Mouse (Mus musculus) liver (tissue): ENCODE measurements around the gene Lhfpl5.

Experiments used
- DNase-seq: peaks from one replicate; pipeline ENCODE4 v3.0.0-alpha.2; 2020; ENCODE audit warnings: mixed read lengths

Lhfpl5 gene

DNA sequence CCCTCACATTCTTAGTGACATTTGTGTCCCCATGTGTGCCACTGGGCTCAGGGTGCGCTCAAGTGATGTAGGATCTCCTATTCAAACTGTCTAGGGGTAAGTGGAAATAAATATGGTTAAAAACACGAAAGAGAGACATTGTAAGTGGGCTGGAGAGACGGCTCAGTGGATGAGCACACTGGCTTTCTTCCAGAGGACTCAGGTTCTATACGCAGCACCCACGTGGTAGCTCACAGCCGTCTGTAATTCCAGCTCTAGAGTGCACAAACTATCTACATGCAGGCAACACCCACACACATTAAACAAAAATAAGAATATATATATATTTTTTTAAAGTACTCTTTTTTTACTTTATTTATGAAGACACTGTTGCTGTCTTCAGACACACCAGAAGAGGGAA lies 2.5 kb upstream of the Lhfpl5 start:
- DNase-seq = no peak

DNA sequence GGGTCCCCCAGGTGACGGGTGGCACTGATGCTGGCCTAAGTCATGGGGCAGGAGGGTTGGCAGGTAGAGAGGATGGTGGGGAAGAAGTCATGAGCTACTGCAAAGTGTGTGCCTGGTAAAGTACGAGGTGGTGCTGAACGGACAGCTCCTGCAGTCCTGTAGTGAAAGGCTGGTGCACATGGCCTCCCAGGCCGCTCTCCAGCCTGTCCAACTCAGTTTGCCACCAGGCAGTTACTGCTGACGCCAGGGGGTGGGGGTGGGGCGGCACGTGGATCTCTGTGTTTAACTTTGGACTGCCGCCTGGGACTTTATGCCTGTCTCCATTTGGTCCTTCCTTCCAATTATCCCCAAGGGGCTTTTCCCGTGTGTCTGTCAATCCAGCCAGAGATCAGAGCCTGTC lies 5.0 kb downstream of the Lhfpl5 start:
- DNase-seq = peak; percentile 70

DNA sequence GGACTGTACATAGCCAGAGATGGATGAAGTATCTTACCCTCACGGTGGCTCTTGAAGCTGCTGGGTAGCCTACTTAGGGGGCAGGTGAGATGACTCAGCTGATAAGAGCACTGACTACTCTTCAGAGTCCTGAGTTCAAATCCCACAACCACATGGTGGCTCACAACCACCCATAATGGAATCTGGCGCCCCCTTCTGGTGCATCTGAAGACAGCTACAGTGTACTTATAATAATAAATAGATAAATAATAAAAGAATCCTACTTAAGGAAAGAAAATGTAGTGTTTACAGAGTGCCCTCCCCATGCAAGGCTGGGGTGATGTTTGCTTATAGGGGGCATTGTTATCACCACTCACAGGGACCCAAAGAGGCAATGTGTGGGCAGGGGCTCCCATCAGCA lies 5.6 kb downstream of the Lhfpl5 start:
- DNase-seq = no peak

DNA sequence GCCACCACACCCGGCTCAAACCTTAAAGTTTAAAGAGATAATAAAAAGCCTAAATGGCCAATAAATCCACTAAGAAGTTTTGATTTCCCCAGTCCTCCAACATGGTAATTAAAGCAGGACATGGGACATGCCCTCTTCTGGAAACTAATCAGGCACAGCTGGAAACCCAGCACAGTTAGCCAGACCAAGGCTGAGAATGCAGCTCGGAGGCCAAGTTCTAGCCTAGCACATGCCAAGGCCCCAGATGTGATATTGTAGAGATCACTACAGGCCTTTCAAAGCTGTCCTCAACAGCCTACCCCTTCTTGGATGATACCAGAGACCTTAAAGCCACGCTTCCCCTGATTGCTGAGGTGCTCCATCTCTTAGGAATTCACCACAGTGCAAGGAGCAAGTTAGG lies 11.1 kb downstream of the Lhfpl5 start:
- DNase-seq = no peak

DNA sequence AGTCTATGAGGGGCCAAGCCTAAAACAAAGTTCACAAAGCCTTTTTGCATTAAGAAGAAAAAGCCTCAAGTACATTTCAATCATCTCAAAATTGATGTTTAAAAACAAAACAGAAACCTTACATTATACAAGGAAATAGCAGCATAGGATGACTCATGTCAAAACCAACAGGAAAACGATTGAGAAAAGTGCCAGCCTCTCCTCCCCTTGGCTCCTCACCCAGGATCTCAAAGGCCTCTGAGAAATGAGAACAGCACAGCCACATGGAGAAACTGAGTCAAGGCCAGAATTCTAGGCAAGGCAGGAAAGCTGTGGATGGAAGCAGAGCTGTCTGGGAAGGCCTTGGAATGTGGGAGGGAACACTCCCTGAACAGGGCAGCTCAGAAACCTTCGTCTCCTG lies 13.2 kb downstream of the Lhfpl5 start:
- DNase-seq = no peak

DNA sequence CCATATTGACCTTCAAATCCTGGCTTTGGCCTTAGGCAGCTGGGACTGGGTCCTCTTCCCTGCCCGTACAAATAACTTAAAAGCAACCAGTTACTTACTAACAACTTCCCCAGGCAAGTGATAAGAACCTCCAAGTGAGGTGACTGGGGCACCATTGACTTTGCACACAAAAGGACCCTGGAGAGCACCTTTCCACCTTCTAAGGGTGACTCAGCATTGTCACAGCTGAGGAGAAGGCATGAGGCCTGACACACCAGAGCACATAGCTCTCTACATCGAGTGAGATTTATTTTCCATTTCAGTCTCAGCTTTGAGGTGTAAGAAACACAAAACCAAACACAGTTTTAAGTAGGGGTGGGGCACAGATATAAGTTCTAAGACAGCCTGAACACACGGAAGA lies 15.2 kb downstream of the Lhfpl5 start:
- no peak for DNase-seq

DNA sequence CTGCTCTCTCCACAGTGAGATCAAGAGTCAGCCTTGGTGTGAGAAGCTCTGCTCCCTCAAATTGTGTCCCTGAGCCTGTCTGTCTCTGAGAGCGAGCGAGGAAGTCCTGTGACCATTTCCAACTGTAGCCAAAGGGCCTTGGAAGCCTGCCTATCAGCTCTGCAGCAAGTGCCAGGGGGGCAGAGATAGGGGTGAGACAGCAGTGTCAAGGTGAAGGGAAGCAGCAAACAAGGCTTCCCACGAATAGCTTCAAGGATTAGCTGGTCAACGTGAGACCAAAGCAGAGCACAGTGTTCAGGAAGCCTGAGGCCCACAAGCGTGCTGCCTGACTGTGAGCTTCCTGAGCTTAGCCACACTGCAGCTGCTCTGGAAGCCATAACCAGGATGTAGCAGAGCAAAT lies 16.0 kb downstream of the Lhfpl5 start:
- no peak for DNase-seq

DNA sequence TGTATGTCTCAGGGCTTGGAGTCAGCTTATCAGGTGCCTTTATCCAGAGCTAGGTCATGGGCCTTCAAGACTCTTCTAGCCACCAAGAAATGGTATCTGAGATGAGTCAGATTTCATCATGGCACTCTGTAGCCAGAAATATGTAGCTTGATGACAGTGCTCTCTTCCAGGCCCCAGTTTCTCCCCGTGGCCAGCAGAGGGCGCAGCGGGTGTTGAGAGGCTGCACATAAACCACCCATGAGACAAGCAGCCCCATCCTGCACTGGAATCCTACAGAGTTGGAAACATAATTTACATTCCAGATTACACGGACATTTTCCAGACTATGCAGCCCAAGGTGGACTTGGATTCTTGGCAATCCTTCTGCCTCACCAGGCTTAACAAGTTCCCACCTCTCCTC lies 17.6 kb downstream of the Lhfpl5 start:
- DNase-seq = peak; percentile 77

DNA sequence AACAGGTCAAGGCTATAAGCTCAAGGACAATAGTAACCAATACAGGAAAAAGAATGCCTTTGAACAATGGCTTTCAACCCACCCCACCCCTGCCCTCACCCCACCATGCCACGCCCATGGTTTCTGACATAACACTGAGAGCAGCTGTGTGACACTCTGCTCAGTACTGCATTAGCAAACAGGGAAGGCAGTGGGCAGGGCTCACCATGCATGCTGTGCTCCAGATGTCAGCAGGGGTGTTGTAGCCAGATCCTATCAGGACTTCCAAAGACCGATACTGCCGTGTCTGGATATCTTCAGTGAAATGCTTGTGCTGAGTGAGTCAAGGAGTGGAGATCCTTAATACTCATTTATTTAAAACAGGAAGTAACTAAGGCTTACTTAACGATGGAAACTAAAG lies 18.5 kb downstream of the Lhfpl5 start:
- DNase-seq = no peak

DNA sequence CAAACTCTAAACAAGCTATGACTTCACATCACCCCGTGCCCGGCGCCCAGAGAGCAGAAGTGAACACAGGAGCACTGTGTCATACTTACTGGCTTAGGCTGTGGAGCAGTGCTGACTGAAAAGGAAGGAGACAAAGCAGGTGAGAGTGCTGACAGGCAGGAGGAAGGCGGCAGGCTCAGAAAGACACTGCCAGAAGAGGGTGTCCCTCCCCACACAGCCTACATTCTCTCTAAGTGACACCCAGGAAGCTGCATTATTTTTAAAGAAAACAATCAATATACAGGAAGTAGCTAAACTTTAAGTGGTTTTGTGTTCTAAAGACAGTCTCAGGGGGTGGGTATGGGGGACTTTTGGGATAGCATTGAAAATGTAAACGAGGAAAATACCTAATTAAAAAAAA lies 25.3 kb downstream of the Lhfpl5 start:
- DNase-seq = no peak

DNA sequence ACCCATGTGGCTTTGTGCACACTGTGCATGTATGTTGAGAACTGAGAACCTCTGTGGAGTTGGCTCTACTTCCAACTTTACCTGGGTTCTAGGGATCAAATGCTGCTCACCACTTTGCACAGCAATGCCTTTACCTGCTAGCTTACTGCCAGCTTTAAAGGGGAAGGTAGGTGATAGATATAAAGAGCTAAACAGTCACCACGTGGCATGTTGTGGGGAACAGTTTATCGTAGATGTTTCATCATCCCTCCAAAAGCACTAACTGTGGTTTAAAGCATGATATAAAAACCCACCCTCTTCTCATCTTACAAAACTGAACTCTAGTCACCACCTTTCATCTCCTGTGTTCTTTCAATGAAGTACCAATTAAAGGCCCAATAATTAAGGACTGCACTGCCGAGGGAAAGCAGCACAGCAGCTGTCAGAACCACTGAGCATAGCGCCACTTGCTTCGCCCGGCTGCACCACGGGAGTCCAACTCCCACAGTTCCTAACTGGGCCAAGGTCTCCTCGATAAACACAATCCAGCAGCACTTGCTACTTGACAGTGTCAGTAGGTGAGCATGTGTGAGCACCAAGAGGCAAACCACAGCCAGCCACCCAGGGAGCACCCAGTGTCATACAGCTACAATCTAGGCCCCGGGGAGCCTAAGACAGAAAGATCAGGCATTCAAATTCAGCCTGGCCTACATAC lies 26.3 kb downstream of the Lhfpl5 start:
- DNase-seq = no peak

DNA sequence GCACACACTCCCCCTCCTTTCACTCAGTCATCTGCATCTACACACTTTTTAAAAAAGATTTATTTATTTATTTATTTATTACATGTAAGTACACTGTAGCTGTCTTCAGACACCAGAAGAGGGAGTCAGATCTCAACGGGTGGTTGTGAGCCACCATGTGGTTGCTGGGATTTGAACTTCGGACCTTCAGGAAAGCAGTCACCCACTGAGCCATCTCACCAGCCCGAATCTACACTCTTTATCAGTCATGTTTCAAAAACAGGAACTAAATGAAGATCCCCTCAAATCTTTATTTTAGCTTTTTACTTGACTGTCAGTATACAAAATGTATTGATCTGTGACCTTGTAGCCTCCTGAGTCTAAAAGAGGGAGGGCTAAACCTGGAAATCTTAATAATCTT lies 34.1 kb downstream of the Lhfpl5 start:
- no peak for DNase-seq

DNA sequence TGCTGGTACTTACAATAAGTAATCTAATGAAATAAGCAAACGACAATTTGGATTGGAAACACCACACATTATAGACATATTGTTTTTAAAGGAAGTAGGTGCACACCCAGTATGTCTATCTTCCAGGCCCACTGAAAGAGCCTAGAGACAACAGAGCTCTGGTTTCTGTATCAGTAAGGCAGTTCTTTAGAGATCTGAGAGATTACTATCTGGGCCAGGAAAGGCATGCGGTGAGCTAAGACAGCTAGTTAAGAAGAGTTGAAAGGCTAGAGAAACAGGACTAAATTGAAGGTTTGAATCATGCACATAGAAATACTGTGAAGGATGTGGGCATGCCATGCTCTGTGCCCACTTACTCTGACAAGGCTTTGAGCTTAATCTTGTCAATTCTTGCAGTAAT lies 37.2 kb downstream of the Lhfpl5 start:
- no peak for DNase-seq

DNA sequence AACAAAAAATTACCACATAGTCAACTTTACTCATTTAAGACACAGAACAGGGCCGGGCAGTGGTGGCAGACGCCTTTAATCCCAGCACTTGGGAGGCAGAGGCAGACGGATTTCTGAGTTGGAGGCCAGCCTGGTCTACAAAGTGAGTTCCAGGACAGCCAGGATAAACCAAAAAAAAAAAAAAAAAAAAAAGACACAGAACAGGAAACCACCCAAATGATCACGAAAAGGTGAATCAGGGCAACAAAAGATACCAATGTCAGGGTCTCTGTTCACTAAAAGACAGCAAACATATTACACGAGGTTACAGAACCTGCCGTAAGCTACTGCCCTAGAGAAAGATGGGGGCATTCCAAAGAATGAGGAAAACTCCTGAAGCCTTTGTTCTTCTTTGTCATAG lies 37.7 kb downstream of the Lhfpl5 start:
- DNase-seq = no peak

DNA sequence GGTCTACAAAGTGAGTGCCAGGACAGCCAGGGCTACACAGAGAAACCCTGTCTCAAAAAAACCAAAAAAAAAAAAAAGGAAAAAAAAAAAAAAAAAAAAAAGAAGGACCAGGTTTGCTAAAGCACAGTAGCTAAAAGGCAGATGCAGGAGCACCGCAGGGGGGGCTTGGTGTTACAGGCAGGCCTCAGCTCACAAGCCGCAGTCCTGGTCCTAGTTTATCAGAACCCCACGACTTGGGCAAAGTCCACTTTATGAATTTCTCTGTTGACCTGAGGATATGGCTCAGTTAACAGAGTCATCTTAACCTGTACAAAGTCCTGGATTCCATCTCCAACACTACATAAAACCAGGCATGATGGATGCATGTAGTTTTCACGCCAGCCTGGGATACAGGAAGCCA lies 39.9 kb downstream of the Lhfpl5 start:
- DNase-seq = no peak

DNA sequence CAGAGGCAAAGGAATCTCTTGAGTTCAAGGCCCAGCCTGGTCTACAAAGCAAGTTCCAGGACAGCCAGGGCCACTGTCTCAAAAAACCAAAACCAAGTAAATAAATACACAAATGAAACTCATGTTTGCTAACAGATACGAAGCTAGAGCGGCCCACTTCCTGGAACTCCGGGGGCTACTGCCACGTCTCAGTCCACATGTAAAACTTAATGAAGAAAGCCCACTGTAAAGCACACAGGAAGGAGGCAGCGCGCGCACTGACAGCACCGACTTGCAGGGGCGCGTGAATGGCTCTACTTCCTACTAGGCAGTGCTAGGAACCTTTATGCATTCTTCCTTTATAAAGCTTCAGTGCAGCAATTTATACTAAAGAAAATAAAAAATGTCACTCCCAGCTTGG lies 42.2 kb downstream of the Lhfpl5 start:
- no peak for DNase-seq

DNA sequence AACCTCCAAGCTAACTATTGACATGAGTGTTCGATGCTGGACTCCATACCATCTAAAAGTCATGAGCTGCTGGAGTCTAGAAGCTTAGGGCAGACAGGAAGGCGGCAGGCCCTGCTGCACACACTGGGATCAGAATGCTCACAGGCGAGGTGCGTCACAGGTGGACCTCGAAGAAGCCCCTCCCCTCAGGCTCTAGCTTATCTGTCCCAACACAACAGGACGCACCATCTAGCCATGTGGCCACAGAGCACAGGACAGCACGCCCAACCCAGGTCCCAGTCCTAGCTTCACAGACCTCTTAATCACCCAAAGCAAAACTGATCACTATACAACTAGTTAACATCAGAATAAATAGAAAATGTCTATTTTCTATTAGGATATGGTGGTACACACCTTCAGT lies 42.7 kb downstream of the Lhfpl5 start:
- DNase-seq = peak; percentile 56

DNA sequence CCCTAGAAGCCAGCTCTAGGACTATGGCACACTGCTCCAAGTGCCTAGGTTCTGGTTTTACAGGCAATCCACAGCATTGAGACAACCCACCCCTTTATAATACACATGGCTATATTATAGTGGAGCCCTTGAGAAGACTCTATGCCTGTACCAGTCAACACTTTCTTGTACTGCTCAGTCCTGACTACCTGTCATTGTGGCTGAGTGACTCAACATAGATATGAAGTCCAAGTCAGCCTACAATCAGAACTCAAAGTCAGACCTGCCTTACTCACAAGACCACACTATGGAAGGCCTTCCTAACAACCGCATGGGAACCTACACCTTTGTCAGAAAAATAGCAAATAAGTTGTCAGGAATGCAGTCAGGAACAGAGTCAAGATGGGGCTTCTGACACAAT lies 43.3 kb downstream of the Lhfpl5 start:
- no peak for DNase-seq

DNA sequence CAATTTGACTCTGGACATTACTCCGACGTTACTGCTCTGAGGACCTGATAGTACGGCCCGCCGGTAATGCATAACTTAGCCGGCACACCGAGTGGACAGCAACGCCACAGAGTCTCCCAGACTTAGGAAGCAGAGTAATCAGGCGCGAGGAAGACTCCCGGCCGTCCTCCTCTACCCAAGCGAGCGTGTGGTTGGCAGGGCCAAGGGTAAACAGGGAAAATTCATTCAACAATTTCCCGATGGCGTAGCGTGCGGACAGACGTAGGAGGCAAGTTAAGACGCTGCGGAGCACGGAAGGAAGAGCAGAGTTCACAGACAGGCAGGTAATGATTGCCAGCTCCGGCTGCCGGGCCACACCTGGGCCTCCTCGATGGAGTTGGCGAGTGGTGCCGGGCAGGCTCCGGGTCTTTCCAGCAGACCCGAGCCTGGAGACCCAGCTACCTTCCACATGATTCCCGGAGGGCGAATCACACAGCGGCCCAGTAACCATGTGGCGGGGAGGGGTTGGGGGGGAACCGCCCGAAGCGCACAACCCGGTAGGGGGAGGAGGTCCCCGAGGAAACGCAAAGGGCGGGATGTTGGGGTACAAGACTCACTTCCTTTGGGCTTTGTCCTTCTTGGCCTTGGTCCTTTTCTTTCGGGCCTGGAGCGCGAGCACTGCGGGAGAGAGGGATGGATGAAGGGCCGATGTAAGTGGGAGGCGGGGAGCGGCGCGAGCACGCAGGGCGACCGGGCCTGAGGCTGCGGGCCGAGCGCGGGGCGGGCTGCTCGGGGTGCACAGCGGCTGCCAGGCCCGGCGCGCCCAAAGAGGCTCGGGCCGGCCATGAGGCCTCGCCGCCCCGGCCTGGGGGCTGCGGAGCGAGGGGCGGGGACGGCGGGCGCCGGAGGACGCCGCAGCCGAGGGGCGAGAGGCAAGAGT lies 46.2 kb downstream of the Lhfpl5 start:
- peak; percentile 73 for DNase-seq

DNA sequence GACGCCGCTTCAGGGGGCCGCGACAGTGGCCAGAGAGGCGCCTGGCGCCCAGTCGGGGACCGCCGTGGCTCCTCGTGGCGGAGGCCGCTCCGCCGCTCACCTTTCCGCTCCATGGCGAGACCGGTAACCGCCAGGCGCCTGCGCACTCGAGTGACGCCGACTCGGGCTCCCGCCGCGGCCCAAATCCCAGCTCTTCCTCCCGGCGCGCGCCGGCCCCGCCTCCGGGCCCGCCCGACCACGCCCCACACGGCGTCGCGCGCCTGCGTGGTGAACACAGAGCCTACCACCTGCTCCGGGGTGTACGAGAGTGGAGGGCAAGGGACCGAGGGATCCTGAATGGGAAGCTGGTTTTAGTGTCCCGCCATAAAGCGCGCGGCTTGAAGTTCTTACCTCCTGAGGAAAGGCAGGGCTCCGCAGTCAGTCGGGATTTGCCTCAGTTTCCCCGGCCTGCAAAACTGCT lies 46.9 kb downstream of the Lhfpl5 start, which contains the start of gene Srpk1:
Srpk1 (minus strand) TSS at position 410 of the 460 bp plus-strand sequence.
- DNase-seq = peak; percentile 93

DNA sequence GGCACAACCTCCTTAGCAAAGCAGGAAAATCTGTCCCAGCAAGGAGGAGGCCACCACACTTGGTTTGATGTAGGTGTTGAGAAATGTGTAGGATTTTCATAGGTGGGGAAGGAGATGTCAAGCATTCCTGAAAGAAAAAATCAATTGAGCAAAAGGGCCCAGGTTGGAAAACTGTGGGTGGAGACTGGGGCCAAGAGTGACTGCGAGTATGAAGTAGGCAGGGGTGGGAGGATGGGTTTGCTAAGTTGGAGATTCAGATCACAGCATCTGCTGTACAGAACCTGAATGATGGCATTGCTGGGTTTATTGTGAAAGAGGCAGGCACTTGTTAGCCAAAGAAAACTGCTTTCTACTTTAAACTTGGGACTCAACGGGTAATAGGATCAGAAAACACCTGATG lies 49.4 kb downstream of the Lhfpl5 start:
- DNase-seq = no peak

DNA sequence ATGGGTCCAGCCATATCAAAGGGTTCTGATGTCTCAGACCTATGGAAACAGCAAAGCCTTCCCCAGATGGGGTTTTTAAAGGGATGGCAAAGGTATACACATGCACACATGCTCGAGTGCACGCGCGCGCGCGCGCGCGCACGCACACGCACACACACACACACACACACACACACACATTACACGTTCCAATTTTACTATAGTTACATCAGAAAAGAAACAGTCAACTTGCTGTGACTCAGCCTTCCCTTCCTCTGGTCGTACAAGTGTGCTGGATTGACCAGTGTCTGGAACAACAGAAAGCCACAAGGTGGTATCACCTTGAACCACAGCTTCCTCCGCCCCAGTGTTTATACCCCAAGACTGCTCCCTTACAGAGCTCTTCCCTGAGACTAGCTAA lies 49.9 kb downstream of the Lhfpl5 start:
- DNase-seq = no peak

DNA sequence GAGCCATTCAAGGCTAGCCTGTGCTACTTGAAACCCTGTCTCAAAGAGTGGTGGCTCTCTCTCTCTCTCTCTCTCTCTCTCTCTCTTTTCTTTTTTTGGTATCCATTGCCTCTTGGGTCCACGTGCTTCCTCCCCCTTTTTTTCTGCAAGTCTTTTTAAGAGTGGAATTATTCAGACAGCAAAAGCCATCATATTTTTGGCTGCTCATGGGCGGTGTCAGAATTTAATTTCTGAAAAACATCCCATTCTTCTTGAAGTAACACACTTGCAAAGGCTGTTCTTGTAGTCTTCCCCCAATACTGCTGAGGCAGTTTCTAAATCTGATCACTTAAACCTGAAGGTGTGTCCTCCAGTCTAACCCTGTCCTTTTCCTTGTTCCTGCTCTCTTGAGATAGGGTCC lies 51.5 kb downstream of the Lhfpl5 start:
- DNase-seq = no peak
